Mouse (Mus musculus): ENCODE measurements around the gene Ptpn23. TPM values are rescaled to one million over a fixed set of nuclear protein-coding genes. Genes with fewer than 3 reads are reported as not detected.
"Not testable (repeated sequence)": the region's sequence is repeated elsewhere in the genome, so short reads cannot be mapped to it uniquely, and the experiment has no call there.

The Ptpn23 gene
- total RNA-seq, 4 experiments from 2014 or later = 46.2 to 62.8 (median 53.4) TPM

GRCm38 (mm10) chr9:110384369-110384929 lies 23.6 kb downstream of the Ptpn23 start:
- no peak for DNase-seq (ENCODE audit: low spot score in 2 of 2)

DNA sequence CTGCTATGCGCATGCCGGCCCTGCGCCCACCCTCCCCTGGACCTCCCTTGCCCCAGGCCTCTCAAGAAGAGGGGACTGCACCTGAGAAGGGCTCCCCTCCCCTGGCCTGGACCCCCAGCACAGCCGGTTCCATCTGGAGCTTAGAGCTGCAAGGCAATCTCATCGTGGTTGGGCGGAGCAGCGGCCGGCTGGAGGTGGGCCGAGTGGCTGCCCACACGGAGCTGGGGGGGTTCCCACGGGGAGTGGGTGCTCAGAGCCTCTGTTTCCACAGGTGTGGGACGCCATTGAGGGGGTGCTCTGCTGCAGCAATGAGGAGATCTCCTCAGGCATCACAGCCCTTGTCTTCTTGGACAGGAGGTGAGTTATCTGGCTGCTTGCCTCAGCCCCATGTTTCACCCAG lies 26.7 kb downstream of the Ptpn23 start:
- no peak for DNase-seq (ENCODE audit: low spot score in 2 of 2)

GRCm38 (mm10) chr9:110380662-110381061 lies 27.4 kb downstream of the Ptpn23 start:
- no peak for DNase-seq (ENCODE audit: low spot score in 2 of 2)

DNA sequence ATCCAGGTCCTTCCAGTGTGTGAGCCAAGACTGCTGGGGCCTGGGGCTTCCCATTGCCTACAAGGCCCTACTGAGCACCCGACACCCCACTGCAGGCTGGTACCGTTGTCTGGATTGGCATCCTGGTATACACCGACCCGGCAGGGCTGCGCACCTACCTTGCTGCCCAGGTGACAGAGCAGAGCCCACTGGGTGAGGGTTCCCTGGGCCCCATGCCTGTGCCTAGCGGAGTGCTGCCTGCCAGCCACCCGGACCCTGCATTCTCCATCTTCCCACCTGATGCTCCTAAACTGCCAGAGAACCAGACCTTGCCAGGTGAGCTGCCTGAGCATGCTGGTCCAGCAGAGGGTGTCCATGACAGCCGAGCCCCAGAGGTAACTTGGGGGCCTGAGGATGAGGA lies 28.7 kb downstream of the Ptpn23 start:
- DNase-seq (ENCODE audit: low spot score in 2 of 2) = no peak

- not testable (repeated sequence) for DNase-seq (ENCODE audit: low spot score in 2 of 2)
These were observed 30.4 kb downstream of the Ptpn23 start for GRCm38 (mm10) chr9:110377655-110378054.

- DNase-seq (ENCODE audit: low spot score in 2 of 2) = no peak
These were observed 32.3 kb downstream of the Ptpn23 start for GRCm38 (mm10) chr9:110375668-110376067.

DNA sequence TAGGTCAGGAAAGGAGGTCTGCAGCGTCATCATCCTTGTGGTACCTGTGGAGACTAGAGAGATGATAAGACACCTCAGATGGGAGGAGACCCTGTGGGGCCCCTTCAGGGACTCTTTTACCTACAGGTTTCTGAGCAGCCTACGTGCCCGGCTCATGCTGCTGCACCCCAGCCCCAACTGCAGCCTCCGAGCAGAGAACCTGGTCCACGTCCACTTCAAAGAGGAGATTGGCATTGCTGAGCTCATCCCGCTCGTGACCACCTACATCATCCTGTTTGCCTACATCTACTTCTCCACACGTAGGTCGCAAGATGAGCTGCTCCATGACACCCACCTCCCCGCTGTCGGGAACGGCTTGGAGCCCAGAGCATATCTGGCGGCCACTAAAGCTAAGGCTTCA lies 34.1 kb downstream of the Ptpn23 start:
- no peak for DNase-seq (ENCODE audit: low spot score in 2 of 2)

DNA sequence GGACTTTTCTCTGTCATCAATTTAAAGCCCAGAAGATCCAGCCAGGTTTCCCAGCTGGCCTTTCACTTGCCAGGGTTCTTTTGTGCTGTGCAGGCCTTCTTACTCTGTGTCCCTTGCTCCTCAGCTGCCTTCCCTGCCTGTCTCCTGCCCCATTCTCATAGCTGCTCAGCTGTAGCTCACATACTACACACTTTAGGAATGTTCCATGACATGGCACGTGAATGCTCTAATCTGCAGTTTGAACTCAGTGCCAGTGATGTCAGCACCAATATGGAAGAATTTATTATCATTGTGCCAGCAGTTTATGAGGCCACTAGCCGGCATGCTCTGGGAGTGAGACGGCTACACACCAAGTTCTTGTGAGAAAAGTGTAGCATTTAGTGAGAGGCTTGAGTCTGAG lies 38.2 kb downstream of the Ptpn23 start:
- DNase-seq (ENCODE audit: low spot score in 2 of 2) = no peak

DNA sequence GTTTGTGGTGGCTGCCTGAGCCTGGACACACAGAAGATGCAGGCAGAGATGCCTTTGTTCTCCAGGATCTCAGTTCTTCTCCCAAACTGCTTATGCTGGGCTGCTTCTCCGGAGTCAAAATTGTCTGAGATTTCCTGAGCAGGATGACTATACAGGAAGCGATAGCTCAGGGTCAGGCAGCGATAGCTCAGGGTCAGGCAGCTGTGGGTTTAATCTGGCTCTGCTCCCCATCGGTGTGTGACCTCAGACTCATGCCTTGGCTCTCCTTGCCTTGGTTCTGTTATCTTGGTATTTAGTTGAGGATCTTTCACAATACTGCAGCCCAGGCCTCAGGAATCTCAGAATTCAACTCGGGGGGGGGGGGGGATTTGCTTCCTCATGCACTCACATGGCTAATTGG lies 41.3 kb downstream of the Ptpn23 start:
- DNase-seq (ENCODE audit: low spot score in 2 of 2) = no peak

DNA sequence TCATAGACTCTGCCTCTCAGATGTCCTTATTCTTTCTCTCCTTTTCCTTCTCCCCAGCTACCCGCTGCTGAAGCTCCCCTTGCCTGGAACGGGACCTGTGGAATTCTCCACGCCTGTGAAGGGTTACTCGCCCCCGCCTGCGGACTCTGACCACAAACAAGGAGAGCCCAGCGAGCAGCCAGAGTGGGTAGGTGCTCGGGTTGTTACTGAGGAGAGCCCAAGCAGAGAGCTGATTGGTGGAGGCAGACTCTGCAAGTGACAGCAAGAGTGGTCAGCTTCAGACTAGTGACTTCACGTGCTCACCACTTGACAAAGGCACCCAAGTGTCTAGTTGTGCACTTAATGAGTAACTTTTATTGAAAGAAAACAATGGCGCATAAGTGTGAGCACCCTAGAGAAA lies 45.7 kb downstream of the Ptpn23 start:
- no peak for DNase-seq (ENCODE audit: low spot score in 2 of 2)

GRCm38 (mm10) chr9:110361299-110361698 lies 46.7 kb downstream of the Ptpn23 start:
- DNase-seq (ENCODE audit: low spot score in 2 of 2) = no peak

DNA sequence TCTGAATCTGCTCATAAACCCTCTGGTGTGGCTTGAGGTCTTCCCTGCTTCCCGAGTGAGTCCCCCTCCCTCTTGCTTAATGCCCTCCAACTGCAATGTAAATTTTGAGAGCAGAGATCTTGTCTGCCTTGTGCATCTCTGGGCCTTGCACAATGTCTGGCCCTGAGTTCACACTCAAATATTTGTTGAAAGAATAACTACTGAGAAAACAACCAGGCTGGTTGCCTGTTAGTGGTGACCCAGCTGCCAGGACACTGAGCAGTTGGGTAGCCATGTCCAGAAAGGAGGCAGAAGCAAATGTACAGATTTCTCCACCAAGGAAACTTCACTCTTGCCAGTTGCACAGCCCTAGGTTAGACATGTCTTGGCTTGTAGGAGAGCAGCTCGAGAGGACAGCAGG lies 49.7 kb downstream of the Ptpn23 start:
- DNase-seq (ENCODE audit: low spot score in 2 of 2) = no peak

GRCm38 (mm10) chr9:110351932-110352632 lies 55.9 kb downstream of the Ptpn23 start:
- peak; percentile 36 to 38 for DNase-seq (ENCODE audit: low spot score in 2 of 2)

GRCm38 (mm10) chr9:110351350-110351749 lies 56.7 kb downstream of the Ptpn23 start:
- no peak for DNase-seq (ENCODE audit: low spot score in 2 of 2)

GRCm38 (mm10) chr9:110350612-110351011 lies 57.4 kb downstream of the Ptpn23 start:
- DNase-seq (ENCODE audit: low spot score in 2 of 2) = no peak

GRCm38 (mm10) chr9:110350188-110350587 lies 57.8 kb downstream of the Ptpn23 start:
- no peak for DNase-seq (ENCODE audit: low spot score in 2 of 2)

DNA sequence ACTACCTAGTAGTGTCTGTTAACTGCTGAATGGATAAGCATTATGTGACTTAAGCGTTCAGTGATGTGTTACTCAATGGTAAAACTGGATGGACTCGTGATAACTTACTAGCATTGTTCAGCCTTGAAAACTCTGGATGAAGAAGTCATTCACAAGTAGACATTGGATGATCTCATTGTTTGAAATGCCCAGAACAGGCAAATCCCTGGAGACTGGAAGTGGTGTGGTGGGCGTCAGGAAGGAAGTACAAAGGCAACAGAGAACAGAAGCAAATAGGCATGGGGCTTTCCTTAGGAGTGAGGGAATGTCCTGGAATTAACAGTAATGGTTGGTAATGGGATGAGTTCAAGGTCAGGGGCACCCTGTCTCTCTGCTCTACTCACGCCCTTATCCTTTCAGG lies 59.1 kb downstream of the Ptpn23 start:
- DNase-seq (ENCODE audit: low spot score in 2 of 2) = no peak

- no peak for DNase-seq (ENCODE audit: low spot score in 2 of 2)
These were observed 62.8 kb downstream of the Ptpn23 start for GRCm38 (mm10) chr9:110345057-110345739.

DNA sequence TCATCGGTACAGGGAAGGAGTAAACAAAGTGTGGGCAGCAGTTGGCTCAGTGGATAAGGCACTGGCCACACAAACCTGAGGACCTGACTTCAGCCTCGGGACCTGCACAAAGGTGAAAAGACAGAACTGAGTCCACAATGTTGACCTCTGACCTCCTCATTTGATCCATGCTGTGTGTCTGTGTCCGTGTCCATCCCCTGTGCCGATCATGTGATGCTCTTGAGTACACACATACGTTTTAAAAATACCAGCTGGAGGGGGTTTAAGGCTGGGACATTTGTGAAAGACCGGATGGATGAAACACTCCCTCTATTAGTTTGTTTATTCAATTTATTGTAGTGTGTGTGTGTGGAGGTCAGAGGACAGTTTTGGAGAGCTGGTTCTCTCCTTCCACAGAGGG lies 64.2 kb downstream of the Ptpn23 start:
- no peak for DNase-seq (ENCODE audit: low spot score in 2 of 2)

DNA sequence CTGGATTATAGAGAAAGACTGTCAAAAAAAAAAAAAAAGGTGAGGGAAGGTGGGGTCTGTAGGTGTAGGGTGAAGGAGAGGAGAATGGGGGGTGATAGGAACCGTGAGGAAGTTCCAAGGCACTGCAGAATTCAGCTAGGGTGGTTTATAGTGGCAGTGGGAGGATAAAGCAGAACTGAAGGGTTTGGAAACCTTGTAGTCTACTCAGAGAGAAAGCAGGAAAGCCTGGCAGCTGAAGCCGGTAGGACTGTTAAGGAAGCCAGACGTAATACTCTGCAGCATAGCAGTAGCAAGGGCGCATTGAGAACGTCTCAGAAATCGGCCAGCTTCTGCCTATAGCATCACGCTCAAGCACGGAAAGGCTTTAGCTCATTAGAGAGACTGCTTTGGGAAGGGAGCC lies 66.0 kb downstream of the Ptpn23 start:
- DNase-seq (ENCODE audit: low spot score in 2 of 2) = no peak

GRCm38 (mm10) chr9:110340037-110340750 lies 67.8 kb downstream of the Ptpn23 start:
- no peak for DNase-seq (ENCODE audit: low spot score in 2 of 2)
